Mouse (Mus musculus) neural tube, embryonic 10.5 days (tissue): ENCODE measurements around the gene Pkdcc.

Experiments used
- DNase-seq: peaks from one replicate; pipeline ENCODE4 v3.0.0-alpha.2; 2017; ENCODE audit warnings: low spot score; ENCODE audit errors: extremely low spot score

Pkdcc gene

DNA sequence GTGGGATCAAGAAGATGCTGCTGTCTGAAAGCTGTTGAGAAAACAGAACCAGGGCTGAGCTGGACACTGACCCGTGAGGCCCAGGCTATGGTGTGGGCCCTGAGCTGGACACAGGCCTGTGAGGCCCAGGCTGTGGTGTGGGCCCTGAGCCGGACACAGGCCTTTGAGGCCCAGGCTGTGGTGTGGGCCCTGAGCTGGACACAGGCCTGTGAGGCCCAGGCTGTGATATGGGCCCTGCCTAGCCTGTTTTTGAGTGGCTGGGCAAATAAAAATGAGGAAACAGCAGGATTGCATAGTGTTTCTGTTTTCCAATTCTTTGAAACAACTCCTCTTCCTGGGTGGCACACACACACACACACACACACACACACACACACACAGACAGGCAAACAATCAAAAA is 2.7 kb upstream of the Pkdcc start:
- DNase-seq: no peak

DNA sequence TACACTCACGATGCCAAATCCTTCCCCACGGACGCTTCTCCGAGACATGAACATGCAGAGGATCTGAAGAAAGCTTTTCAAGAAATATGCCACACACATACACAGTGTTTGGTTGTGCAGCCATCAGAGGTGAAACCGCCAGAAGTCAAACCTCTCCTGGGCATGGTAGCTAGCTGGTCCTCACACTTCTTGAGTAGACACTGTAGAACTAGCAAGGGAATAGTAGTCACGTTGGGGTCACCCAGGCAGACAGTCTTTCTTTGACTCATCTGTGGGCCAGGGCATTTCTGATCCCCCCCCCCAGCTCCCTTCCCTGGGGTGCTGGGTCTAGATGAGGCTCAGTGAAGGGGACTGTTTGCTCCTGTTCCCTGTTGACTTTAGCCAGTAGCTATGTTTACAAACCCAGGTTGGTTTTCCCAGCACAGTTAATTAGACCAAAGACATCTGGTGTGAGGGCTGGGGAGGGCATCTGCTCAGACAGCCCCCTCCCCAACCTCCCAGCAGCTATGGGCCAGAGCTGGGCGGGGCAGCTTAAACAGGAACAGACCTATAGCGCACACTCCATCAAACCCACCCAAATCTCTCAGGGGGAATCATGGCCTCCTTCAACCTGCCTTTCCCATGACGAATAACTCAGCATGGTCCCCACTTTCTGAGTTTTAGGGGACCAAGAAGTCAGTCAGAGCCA is 1.7 kb upstream of the Pkdcc start:
- no peak for DNase-seq

DNA sequence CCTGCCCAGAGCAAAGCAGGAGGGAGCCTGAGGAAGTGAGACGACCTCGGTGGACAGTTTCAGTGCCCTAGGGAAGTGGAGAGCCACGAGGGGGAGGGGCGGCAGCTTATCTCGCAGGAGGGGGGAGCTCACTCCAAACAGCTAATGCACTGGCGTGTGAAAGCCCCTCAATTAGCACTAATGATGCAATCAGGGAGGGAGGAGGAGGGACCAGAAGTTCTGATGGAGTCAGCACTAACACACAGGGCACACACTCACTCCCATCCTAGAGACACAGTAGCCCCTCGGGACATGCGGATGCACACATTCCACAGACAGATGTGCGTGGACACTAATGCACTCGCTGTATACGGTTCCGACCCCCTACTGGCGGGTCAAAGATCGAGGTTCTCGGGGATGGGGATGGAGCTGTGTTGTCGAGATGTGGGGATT is 915 bp upstream of the Pkdcc start:
- peak; percentile 69 for DNase-seq

DNA sequence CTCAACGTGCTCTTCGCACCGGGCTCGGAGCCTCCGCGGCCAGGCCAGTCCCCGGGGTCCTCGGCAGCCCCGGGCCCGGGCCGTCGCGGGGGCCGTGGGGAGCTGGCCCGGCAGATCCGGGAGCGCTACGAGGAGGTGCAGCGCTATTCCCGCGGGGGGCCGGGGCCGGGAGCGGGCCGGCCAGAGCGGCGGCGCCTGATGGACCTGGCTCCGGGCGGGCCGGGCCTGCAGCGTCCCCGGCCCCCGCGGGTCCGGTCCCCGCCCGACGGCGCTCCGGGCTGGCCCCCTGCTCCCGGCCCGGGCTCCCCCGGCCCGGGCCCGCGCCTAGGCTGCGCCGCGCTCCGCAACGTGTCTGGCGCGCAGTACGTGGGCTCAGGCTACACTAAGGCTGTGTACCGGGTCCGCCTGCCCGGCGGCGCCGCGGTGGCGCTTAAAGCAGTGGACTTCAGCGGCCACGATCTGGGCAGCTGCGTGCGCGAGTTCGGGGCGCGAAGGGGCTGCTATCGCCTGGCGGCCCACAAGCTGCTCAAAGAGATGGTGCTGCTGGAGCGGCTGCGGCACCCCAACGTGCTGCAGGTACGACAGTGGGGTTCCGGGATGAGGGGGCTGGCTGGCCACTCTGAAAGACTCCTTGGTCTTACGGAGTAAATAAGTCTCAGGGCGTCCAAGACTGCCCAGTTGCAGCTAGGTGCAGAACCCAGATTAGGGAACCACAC is 595 bp downstream of the Pkdcc start:
- peak; percentile 64 for DNase-seq

DNA sequence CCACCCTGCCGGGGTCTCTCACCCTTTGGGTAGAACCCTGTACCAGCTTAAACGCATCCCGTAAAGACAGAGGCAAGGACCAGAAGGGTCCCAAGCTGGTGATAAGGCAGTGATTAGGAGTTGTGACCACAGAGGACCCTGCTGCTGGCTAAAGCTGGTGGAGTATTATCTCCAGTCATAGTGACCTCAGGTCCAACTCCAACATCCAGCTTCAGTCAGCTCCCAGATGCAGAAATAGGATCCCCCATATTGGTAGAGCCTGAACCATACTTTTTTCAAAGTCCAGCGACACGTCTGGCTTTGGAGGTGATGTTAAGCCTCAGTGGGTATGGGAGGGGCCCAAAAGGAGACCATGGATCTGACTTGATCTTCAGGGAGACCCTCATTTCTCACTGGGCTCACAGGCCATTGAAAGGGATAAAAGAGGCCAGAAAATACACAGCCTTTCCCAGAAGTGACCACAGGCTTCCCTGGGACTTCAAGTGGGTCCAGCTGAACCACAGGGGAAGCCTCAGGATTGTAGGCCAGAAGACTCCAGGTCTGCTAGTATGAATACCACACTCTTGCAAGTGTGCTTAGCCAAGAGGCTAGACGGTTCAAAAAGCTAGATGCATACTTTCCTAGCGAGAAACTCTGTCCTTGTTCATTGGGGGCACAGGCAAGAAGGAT is 1.3 kb downstream of the Pkdcc start:
- peak; percentile 24 for DNase-seq

DNA sequence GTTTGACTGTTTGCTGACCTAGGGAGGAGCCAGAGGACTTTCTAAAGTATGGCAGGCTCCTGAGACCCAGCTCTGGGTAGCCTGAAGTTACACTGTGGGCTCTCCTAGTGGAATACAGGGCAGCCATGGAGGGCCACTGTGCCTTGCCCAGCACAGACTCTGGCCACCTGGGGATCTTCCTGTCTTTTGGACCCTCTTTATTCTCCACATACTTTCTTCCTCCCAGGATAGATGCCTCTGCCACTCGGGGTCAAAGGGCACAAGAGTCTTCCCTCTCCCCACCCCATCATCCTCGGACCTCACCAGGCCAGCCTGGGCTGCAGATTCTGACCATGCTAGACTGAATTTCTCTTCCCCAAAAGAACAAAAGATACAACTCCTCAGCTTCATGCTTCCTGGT is 3.1 kb downstream of the Pkdcc start:
- peak; percentile 36 for DNase-seq

DNA sequence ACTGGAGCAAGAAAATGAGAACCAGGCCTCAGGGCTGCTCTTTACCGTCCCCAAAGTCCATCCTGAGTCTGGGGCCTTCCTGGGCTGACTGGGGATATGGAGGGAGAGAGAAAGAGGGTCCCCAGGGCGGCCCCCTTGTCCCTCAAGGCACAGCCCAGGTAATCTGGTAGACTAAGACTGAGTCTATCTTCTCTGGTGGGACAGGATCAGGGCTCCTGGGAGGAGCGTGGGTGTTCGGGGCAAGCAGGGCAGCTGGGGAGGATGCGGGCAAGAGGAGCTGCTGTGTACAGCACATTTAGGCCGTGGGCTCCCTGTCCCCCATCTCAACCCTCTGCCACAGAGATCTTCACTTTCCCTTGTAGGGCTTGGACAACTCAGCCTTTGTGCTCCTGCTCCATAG is 3.6 kb downstream of the Pkdcc start:
- peak; percentile 21 for DNase-seq

DNA sequence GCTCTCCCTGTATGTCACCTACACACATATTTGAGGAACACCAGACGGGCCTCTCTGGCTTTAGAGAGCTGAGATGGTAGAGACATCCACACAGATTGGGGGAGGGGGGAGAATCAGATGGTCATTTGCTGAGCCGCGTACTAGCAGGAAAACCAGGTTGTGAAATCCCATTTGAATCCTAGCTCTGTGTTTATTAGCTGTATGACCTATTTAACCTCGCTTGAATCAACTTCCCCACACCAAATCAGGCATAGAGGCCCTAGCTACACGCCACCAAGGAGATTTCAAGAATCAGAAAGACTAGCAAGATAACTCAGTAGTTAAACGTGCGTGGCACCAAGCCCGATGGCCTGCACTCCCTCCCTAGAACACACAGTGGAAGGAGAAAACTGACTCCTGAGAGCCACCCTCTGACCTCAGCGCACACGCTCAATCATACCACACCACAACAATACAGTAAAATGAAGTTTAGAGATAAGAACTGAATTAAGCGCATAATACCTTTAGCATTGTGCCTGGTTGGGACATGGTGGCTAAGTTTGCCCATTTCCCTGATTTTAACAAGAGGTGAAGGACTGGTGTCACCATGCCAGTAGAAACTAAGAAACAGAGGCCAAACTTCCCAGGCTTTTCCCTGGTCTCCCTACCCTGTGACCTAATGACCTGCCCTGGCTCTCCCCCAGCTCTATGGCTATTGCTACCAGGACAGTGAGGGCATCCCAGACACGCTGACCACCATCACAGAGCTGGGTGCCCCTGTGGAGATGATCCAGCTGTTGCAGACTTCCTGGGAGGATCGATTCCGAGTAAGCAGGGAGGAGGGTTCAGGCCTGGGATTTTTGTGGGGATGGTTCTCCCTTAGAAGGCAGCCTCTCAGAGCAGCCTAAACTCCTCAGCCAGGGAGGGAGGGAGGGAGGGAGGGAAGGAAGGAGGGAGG is 4.5 kb downstream of the Pkdcc start:
- DNase-seq: peak; percentile 26

DNA sequence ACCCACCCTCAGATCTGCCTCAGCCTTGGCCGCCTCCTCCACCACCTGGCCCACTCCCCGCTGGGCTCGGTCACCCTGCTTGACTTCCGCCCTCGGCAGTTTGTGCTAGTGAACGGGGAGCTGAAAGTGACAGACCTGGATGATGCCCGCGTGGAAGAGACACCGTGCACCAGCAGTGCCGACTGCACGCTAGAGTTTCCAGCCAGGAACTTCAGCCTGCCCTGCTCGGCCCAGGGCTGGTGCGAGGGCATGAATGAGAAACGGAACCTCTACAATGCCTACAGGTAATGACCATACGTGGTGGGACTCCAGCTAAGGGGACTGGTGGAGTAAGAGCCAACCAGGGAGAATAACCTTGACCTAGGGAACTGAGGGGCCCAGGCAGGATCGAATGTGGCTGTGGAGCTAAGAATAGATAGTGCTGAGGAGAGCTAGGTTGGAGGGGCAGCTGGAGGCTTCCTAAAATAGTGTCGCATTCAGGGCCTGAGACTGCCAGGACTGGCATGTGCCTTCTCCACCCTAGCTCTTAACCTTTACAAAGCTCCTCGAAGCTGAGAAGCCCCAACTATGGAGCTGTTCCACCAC is 6.0 kb downstream of the Pkdcc start:
- no peak for DNase-seq

DNA sequence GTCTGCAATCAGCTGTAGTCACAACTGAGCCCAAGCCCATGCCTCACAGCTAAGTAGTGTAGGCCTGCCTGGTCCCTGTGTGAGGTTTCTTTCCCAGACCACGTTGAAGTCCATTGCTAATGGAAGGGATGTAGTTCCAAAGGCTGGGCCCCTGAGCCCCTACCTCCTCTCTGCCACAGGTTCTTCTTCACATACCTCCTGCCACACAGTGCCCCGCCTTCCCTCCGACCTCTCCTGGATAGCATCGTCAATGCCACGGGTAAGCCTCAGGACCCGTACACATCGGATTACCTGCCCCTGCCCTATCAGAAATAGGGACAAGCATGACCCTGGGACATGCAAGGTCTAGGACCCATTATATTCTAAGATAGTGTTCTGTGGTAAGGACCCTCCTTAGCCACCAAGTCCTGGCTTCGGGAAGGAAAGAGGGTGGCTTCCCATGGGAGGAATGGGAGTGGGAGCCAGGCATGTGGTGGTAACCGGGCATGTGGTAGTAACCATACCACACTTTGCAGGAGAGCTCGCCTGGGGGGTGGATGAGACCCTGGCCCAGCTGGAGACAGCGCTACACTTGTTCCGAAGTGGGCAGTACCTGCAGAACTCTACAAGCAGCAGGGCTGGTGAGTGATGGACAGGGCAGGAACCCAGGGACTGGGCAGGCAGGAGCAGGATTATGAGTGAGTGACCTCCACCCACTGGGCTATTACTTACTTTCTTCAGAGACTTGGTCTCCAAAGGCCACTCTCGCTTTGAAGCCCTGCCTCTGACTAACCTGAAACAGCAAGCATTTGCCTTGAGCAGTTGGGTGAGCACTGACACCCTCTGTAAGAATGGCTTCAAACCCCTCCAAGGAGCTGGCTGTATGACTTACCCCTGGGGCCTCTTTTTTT is 6.8 kb downstream of the Pkdcc start:
- DNase-seq: peak; percentile 19

DNA sequence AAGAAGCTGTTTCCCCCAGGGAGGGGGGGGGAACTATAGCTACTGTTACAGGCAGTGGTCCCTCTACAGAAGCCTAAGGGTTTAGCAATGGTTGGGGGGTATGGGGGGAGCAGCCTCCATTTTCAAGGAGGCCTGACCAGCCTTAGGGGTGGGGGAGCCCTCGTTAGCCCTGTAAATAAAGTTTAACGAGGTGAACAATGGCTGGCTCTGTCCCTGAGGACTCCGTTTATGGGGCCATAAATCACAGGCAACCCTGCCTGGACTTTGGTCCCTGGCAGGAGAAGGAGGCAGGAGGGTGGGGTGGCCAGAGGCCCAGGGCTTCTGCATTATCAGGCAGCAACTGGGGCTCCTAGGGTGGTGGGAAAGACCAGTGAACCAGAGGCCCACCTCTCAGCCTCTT is 7.6 kb downstream of the Pkdcc start:
- peak; percentile 44 for DNase-seq

DNA sequence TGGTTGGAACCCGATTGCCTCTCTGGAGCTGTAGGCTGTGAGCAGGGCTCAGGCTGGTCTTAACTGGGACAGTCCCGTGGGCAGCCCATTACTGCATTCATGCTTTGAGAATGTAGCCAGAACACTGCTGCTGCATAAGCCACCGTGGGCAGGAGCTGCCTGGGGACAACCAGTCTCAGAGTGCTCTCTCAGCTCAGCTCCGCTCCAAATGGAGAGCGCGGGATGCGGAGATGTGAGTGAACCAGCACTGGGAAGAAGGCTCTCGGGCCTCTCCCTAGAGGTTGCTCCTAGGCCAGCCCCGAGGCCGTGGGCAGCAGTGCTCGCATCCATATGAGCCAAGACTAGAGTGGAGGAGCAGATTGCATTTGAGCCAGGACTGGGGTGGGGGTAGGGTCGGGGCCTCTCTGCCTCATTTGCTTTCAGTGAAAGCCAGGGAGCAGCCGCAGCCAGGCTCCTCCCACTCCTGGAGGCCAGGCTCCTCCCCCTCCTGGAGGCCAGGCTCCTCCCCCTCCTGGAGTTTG is 9.4 kb downstream of the Pkdcc start:
- peak; percentile 52 for DNase-seq

DNA sequence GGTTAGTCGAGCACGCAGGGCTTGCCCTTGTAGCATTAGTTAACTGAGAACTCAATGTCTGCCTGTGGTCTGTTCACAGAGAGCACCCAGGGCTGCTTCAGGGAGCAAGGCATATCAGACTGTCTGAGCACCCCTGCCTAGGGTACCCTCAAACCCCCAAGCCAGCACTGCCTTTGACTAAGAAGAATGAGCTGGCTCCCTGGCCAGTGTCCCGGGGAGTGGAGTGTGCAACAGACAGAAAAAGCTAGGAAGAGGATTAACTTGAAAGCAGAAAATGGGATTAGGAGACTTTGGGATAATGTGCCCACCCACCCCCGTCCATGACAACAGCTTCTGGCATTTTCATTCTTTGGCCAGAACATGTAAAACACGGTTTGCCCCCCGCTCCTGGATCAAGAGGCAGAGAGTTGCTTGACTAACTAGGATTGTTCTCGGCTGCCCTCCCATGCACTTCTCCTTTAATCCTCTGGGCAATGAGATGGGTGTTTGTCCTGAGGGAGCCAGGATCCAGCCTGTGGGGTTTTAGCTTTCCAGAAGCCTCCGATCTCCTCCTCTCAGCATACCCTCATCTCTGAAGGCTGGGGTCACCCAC is 11.4 kb downstream of the Pkdcc start:
- DNase-seq: no peak

DNA sequence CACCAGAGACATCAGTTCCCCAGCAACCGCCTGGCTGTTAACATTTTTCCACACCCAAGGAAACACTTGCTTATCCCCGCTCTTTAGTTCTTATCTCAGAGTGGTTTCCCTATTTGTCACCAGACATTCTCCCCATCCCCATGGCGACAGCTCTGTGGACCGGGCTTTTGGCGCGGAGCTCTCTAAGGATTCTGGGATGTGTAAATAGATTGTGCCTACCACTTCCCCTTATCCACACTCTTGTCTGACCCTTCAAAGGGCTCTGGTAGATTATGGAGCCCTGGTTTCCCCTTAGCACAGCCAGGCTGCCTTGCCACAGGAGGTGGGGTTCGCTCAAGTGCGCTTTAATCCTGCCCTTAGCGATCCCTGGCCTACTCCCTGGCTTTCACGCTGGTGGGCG is 16.3 kb downstream of the Pkdcc start:
- no peak for DNase-seq

DNA sequence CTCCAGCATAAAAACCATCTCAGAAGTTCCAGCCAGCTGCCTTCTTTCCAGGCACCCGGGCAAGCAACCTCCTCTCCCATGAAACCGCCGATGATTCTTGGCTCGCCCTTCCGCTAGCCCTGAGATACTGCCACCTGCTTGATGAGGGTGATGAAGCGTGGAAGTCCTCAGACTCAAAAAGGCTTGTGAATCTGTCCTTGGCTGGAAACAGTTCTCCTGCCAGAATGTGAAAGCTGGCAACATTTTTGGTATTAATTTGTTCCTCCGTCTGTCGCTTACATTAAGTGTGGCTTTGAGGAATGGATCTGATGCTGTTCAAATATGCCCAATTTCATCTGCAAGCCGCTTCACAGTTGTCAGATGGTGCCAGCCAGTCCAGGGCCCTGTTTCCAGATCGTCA is 20.1 kb downstream of the Pkdcc start:
- no peak for DNase-seq

DNA sequence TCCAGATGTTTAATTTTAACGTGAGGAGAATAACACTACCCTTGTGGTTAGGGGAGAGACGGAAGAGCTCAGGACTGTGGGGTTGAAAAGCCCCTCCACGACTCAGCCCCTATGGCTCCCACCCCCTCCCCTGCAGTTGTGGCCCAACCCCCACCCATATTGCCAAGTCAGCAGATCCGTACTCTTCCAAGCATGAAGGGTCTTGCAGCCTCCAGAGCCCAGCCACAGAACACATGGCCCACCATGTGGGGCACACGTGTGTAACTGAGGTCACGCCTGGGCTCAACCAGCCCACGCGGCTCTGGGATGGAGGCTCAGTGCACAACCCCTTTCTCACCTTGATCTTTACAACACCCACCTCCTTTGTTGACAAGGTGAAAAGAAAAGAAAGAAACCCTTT is 21.1 kb downstream of the Pkdcc start:
- no peak for DNase-seq

DNA sequence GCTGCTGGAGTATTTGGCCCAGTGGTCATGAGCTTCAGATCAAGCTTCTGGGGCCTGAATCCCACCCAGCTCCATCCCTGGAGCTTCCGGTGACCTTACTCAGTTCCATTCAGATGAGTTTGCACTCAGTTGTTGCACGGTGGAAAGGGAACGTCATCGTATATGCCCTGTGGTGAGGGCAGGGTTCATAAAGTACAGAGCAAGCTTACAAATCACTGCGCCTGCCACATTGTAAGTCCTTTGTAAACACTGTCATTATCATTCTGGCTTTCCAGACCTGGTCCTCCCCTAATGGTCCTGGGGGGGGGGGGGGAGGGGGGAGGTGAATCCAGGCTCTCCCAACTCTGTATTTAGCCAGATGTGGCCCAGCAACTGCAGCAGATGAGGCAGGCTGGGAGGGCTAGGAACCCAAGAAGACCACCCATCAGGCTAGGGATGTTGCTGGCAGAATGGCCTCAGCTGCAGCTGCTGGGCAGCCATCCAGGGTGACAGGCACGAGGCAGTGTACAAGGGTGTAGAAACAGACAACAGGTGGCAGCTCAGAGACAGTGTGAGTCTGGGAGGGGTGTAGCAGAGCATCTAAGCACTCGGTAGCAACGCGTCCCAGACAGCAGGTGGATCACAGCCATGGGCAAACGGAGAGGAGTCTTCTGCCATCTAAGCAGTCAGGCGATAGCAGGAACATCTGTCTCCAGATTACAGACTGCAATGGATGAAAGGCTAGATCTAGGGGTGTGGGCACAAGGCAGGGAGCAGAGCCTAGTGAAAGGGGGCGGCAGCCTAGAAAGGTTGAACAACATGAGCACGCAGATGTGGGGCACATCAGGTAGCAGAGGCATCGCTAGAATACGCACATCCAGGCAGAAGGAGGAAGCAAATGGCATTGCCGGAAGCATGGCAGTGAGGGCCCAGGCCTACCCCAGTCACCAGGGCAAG is 23.3 kb downstream of the Pkdcc start:
- DNase-seq: no peak

DNA sequence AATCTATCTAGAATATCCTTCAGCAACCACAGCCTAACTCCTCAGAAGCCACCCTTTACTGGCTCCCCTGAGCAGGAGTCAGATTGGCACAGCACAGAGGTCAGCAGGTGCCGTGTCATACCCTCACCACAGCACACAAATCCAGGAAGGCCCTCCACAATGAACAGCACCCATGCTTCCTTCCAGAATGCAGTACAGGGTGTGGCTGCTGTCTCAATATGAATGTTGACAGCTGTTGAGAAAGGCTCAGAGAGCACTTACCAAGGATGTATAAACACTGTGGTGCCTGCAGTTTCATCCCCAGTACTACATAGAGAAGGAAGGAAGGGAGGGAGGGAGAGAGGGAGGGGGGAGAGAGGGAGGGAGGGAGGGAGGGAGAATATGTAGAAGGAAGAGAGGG is 29.4 kb downstream of the Pkdcc start:
- no peak for DNase-seq
